In genomic region chr10:63043154-63043553, GRCm38 (mm10) we compare ENCODE assay signal across 18 mouse cellular contexts. TPM values are rescaled to one million over a fixed set of nuclear protein-coding genes. Genes with fewer than 3 reads are reported as not detected.
DNase-seq lines count a peak whose midpoint lies in the region; ATAC-seq and TF ChIP-seq lines count a peak whose summit lies in the region.
"Had no signal": no experiment of that assay in that cellular context is flagged by ENCODE, and none has a peak within 500 bp of the region (broad histone marks: within the 10 kb centered on the region; RNA-seq: fewer than 3 reads in every experiment).

No protein-coding gene starts in this region.

- H3K4me1 ChIP-seq in forebrain, postnatal 0 days (ENCODE audit: insufficient read depth): no peaks in the 10 kb centered on the region
- no peaks in the 10 kb centered on the region for H3K4me1 ChIP-seq in forebrain, embryonic 15.5 days
- no peaks in the 10 kb centered on the region for H3K4me1 ChIP-seq in thymus, adult 2 months (replicated peaks; ENCODE audit: control insufficient read depth, insufficient read depth, low read length)
- no peaks in the 10 kb centered on the region for H3K4me1 ChIP-seq in stomach, postnatal 0 days (replicated peaks; ENCODE audit: control insufficient read depth, insufficient read depth)
- H3K4me1 ChIP-seq: embryonic facial prominence, embryonic 15.5 days; forebrain, embryonic 13.5 days had no signal

- TF ChIP-seq POLR2A in thymus, adult 2 months (IDR thresholded peaks at IDR 0.05; ENCODE audit: control insufficient read depth, extremely low read depth, insufficient read depth, low read length, poor library complexity): no peak

- 72% methylated on average over 3 of the region's 3 CpGs for WGBS in forebrain, postnatal 0 days
- WGBS in forebrain, embryonic 15.5 days: 73% methylated on average over 3 of the region's 3 CpGs
- 59% methylated on average over 3 of the region's 3 CpGs for WGBS in thymus, adult 2 months
- WGBS in stomach, postnatal 0 days: 59% methylated on average over 3 of the region's 3 CpGs

- no peak overlapping the region for H3K4me2 ChIP-seq in forebrain, postnatal 0 days (ENCODE audit: low read depth)
- H3K4me2 ChIP-seq in forebrain, embryonic 15.5 days (replicated peaks): no peak overlapping the region
- no peak overlapping the region for H3K4me2 ChIP-seq in stomach, postnatal 0 days (replicated peaks; ENCODE audit: low read depth)
- H3K4me2 ChIP-seq: embryonic facial prominence, embryonic 15.5 days; forebrain, embryonic 13.5 days had no signal

- H3K36me3 ChIP-seq in forebrain, postnatal 0 days (ENCODE audit: insufficient read depth): no peaks in the 10 kb centered on the region
- no peaks in the 10 kb centered on the region for H3K36me3 ChIP-seq in forebrain, embryonic 15.5 days
- no peaks in the 10 kb centered on the region for H3K36me3 ChIP-seq in thymus, adult 2 months (ENCODE audit: control insufficient read depth, insufficient read depth, low read length)
- no peaks in the 10 kb centered on the region for H3K36me3 ChIP-seq in stomach, postnatal 0 days (ENCODE audit: control insufficient read depth, insufficient read depth, low read length)
- H3K36me3 ChIP-seq: embryonic facial prominence, embryonic 15.5 days; G1E had no signal

- no peaks in the 10 kb centered on the region for H3K27me3 ChIP-seq in forebrain, postnatal 0 days (ENCODE audit: insufficient read depth, low read length)
- no peaks in the 10 kb centered on the region for H3K27me3 ChIP-seq in forebrain, embryonic 15.5 days
- H3K27me3 ChIP-seq in thymus, adult 2 months (ENCODE audit: control insufficient read depth, insufficient read depth, low read length): no peaks in the 10 kb centered on the region
- no peaks in the 10 kb centered on the region for H3K27me3 ChIP-seq in stomach, postnatal 0 days (ENCODE audit: control insufficient read depth, insufficient read depth, low read length)
- H3K27me3 ChIP-seq: embryonic facial prominence, embryonic 15.5 days; forebrain, embryonic 13.5 days had no signal

- no peak for TF ChIP-seq EP300 in stomach, postnatal 0 days (optimal IDR thresholded peaks at IDR 0.05)

- no peak overlapping the region for H3K27ac ChIP-seq in forebrain, postnatal 0 days (ENCODE audit: low read depth, low read length)
- no peak overlapping the region for H3K27ac ChIP-seq in forebrain, embryonic 15.5 days (replicated peaks)
- no peak overlapping the region for H3K27ac ChIP-seq in layer of hippocampus, adult 2 months
- no peak overlapping the region for H3K27ac ChIP-seq in thymus, adult 2 months (ENCODE audit: control insufficient read depth, insufficient read depth, low read length)
- no peak overlapping the region for H3K27ac ChIP-seq in stomach, postnatal 0 days (replicated peaks)
- H3K27ac ChIP-seq: embryonic facial prominence, embryonic 15.5 days; forebrain, embryonic 13.5 days had no signal

- H3K9ac ChIP-seq in forebrain, postnatal 0 days: no peak overlapping the region
- no peak overlapping the region for H3K9ac ChIP-seq in forebrain, embryonic 15.5 days (replicated peaks)
- H3K9ac ChIP-seq in stomach, postnatal 0 days (ENCODE audit: low read length): no peak overlapping the region
- H3K9ac ChIP-seq: embryonic facial prominence, embryonic 15.5 days; forebrain, embryonic 13.5 days had no signal

- TF ChIP-seq CTCF in forebrain, postnatal 0 days (IDR thresholded peaks at IDR 0.05; ENCODE audit: low read depth): peak; percentile 59
- peak; percentile 72 for TF ChIP-seq CTCF in layer of hippocampus, adult 2 months (conservative IDR thresholded peaks at IDR 0.05)
- no peak for TF ChIP-seq CTCF in thymus, adult 2 months (IDR thresholded peaks at IDR 0.05; ENCODE audit: borderline replicate concordance, control insufficient read depth, extremely low read depth, insufficient read depth, low read length, poor library complexity)
- peak; percentile 65 for TF ChIP-seq CTCF in stomach, postnatal 0 days (IDR thresholded peaks at IDR 0.05; ENCODE audit: low read depth)

- no peak; the same call in 1 of the 2 replicates for ATAC-seq in forebrain, postnatal 0 days
- no peak for ATAC-seq in forebrain, embryonic 15.5 days (replicated peaks)
- no peak for ATAC-seq in stomach, postnatal 0 days (ENCODE audit: low FRiP score, low TSS enrichment)
- ATAC-seq in cerebellum, adult (ENCODE audit: insufficient number of reproducible peaks, low FRiP score, low TSS enrichment): no peak
- ATAC-seq: forebrain, embryonic 13.5 days had no signal

- H3K4me3 ChIP-seq in forebrain, postnatal 0 days (ENCODE audit: low read depth, low read length): no peak overlapping the region
- no peak overlapping the region for H3K4me3 ChIP-seq in forebrain, embryonic 15.5 days
- no peak overlapping the region for H3K4me3 ChIP-seq in layer of hippocampus, adult 2 months
- no peak overlapping the region for H3K4me3 ChIP-seq in thymus, adult 2 months (ENCODE audit: control insufficient read depth, insufficient read depth, low read length)
- no peak overlapping the region for H3K4me3 ChIP-seq in stomach, postnatal 0 days (ENCODE audit: low read depth, low read length)
- H3K4me3 ChIP-seq: embryonic facial prominence, embryonic 15.5 days; forebrain, embryonic 13.5 days had no signal

- DNase-seq in forebrain, postnatal 0 days: peak; percentile 25
- no peak for DNase-seq in layer of hippocampus, adult 2 months (ENCODE audit: low spot score in 2 of 2)
- no peak for DNase-seq in layer of hippocampus, adult 9-10 months (ENCODE audit: low spot score)
- peak; percentile 20 for DNase-seq in thymus, postnatal 0 days (ENCODE audit: low spot score)
- DNase-seq in thymus, adult 2 months: no peak
- DNase-seq in stomach, postnatal 0 days (ENCODE audit: low spot score): no peak
- DNase-seq: adrenal gland, postnatal 36 days; gastrocnemius, postnatal 25 days; layer of hippocampus, adult 9-11 months had no signal

- H3K9me3 ChIP-seq in forebrain, postnatal 0 days (ENCODE audit: low read length): no peaks in the 10 kb centered on the region
- no peaks in the 10 kb centered on the region for H3K9me3 ChIP-seq in forebrain, embryonic 15.5 days
- no peaks in the 10 kb centered on the region for H3K9me3 ChIP-seq in stomach, postnatal 0 days (ENCODE audit: control insufficient read depth, low read length)
- H3K9me3 ChIP-seq: embryonic facial prominence, embryonic 15.5 days; forebrain, embryonic 13.5 days; G1E had no signal

RNA-seq across cellular contexts. Expression of gene Pbld1, which starts 16.8 kb away (rescaled TPM):
- total RNA-seq in forebrain, postnatal 0 days (2014; rRNA removed): not detected in 2 replicates
- polyA plus RNA-seq in forebrain, postnatal 0 days (2015; fragmentation: Nextera tagmentation; extraction: Ambion mirVana): 0.27 and 0.59 TPM in 2 replicates
- 0.87 and 1.6 TPM in 2 replicates for polyA plus RNA-seq in forebrain, embryonic 15.5 days (2015; fragmentation: Nextera tagmentation; extraction: Ambion mirVana)
- under 1 TPM; 0.15 to 0.82 TPM for total RNA-seq in layer of hippocampus, adult 2 months (2021)
- polyA plus RNA-seq in thymus, postnatal 0 days (2015; fragmentation: Nextera tagmentation; extraction: Ambion mirVana): 0.44 and 0.55 TPM in 2 replicates
- polyA plus RNA-seq in thymus, adult 2 months (2012; rRNA removed): 0.23 and 0.55 TPM in 2 replicates
- 1.2 TPM in 2 replicates for polyA plus RNA-seq in stomach, postnatal 0 days (2015; fragmentation: Nextera tagmentation; extraction: Ambion mirVana)
- polyA plus RNA-seq: G1E had no signal

RNA-seq across cellular contexts. Expression of gene Pbld2, which starts 19.0 kb away (rescaled TPM):
- total RNA-seq in forebrain, postnatal 0 days (2014; rRNA removed): 0.23 and 1.3 TPM in 2 replicates
- polyA plus RNA-seq in forebrain, postnatal 0 days (2015; fragmentation: Nextera tagmentation; extraction: Ambion mirVana): 0.44 and 0.73 TPM in 2 replicates
- 1.1 and 1.8 TPM in 2 replicates for polyA plus RNA-seq in forebrain, embryonic 15.5 days (2015; fragmentation: Nextera tagmentation; extraction: Ambion mirVana)
- 1 to 10 TPM; 1.6 to 2.2 TPM for total RNA-seq in layer of hippocampus, adult 2 months (2021)
- polyA plus RNA-seq in thymus, postnatal 0 days (2015; fragmentation: Nextera tagmentation; extraction: Ambion mirVana): 1.0 TPM in 2 replicates
- polyA plus RNA-seq in thymus, adult 2 months (2012; rRNA removed): 0.42 and 0.62 TPM in 2 replicates
- polyA plus RNA-seq in stomach, postnatal 0 days (2015; fragmentation: Nextera tagmentation; extraction: Ambion mirVana): 14.6 and 15.0 TPM in 2 replicates
- total RNA-seq: G1E; megakaryocyte, adult 5-6 weeks had no signal
- polyA plus RNA-seq: G1E had no signal

RNA-seq across cellular contexts. Expression of gene Hnrnph3, which starts 19.1 kb away (rescaled TPM):
- 18.1 and 19.6 TPM in 2 replicates for total RNA-seq in forebrain, postnatal 0 days (2014; rRNA removed)
- 62.4 and 76.9 TPM in 2 replicates for polyA plus RNA-seq in forebrain, postnatal 0 days (2015; fragmentation: Nextera tagmentation; extraction: Ambion mirVana)
- polyA plus RNA-seq in forebrain, embryonic 15.5 days (2015; fragmentation: Nextera tagmentation; extraction: Ambion mirVana): 191 and 209 TPM in 2 replicates
- total RNA-seq in layer of hippocampus, adult 2 months (2021): 10 to 100 TPM; 51.1 to 65.3 TPM
- 51.0 and 53.6 TPM in 2 replicates for polyA plus RNA-seq in thymus, postnatal 0 days (2015; fragmentation: Nextera tagmentation; extraction: Ambion mirVana)
- polyA plus RNA-seq in thymus, adult 2 months (2012; rRNA removed): 22.8 and 27.2 TPM in 2 replicates
- polyA plus RNA-seq in stomach, postnatal 0 days (2015; fragmentation: Nextera tagmentation; extraction: Ambion mirVana): 24.9 and 26.4 TPM in 2 replicates

RNA-seq across cellular contexts. Expression of gene Atoh7, which starts 56.3 kb away (rescaled TPM):
- 0.15 and 0.71 TPM in 2 replicates for total RNA-seq in forebrain, postnatal 0 days (2014; rRNA removed)
- polyA plus RNA-seq in forebrain, postnatal 0 days (2015; fragmentation: Nextera tagmentation; extraction: Ambion mirVana): 3.3 and 4.8 TPM in 2 replicates
- polyA plus RNA-seq in forebrain, embryonic 15.5 days (2015; fragmentation: Nextera tagmentation; extraction: Ambion mirVana): 0.51 and 0.81 TPM in 2 replicates
- 1 to 10 TPM; 1.7 to 2.0 TPM for total RNA-seq in layer of hippocampus, adult 2 months (2021)
- 0.12 and 0.13 TPM in 2 replicates for polyA plus RNA-seq in thymus, postnatal 0 days (2015; fragmentation: Nextera tagmentation; extraction: Ambion mirVana)
- 0.05 TPM in 1 of 2 replicates, not detected in the other for polyA plus RNA-seq in thymus, adult 2 months (2012; rRNA removed)
- 0.18 TPM in 1 of 2 replicates, not detected in the other for polyA plus RNA-seq in stomach, postnatal 0 days (2015; fragmentation: Nextera tagmentation; extraction: Ambion mirVana)
- total RNA-seq: adrenal gland, postnatal 36 days; G1E; gastrocnemius, postnatal 25 days; megakaryocyte, adult 5-6 weeks had no signal
- polyA plus RNA-seq: G1E; heart, embryonic 14.5 days; kidney, embryonic 14.5 days; liver, embryonic 16.5 days had no signal

Comparison
In these comparisons a context has a peak if more than half of its experiments do, and no peak if none do; other contexts are left out.
1. DNase-seq: peak in forebrain, postnatal 0 days (single experiment) and thymus, postnatal 0 days (single experiment); none in layer of hippocampus, adult 2 months (0 of 2), layer of hippocampus, adult 9-10 months (single experiment), thymus, adult 2 months (single experiment) and stomach, postnatal 0 days (single experiment).